Mouse (Mus musculus) embryonic fibroblast, embryonic 13.5 days (primary cell): ENCODE measurements around the gene Mrps10.

Experiments
- CTCF ChIP-seq: IDR thresholded peaks from 2 replicates; pipeline ENCODE4 v1.5.1; 2011; ENCODE audit warnings: mild to moderate bottlenecking, control low read depth, low read length, moderate library complexity, borderline replicate concordance; ENCODE audit not compliant: insufficient read depth
- POLR2A ChIP-seq: IDR thresholded peaks from 2 replicates; pipeline ENCODE4 v1.6.1; 2011; ENCODE audit warnings: low read depth, mild to moderate bottlenecking, control low read depth, low read length, moderate library complexity

- TF ChIP-seq POLR2A (no peak), CTCF (no peak)
These were observed 39.2 kb downstream of the Mrps10 start for GRCm38 (mm10) chr17:47407717-47408557.
